Mouse (Mus musculus): ENCODE data around the gene Trim26. TPM values are rescaled to one million over a fixed set of nuclear protein-coding genes. Genes with fewer than 3 reads are reported as not detected.
"Not testable (repeated sequence)": the region's sequence is repeated elsewhere in the genome, so short reads cannot be mapped to it uniquely, and the experiment has no call there.

Gene Trim26
- 48.7 and 49.1 TPM in 2 replicates for polyA plus RNA-seq (2015; fragmentation: Nextera tagmentation; extraction: Ambion mirVana)

DNA sequence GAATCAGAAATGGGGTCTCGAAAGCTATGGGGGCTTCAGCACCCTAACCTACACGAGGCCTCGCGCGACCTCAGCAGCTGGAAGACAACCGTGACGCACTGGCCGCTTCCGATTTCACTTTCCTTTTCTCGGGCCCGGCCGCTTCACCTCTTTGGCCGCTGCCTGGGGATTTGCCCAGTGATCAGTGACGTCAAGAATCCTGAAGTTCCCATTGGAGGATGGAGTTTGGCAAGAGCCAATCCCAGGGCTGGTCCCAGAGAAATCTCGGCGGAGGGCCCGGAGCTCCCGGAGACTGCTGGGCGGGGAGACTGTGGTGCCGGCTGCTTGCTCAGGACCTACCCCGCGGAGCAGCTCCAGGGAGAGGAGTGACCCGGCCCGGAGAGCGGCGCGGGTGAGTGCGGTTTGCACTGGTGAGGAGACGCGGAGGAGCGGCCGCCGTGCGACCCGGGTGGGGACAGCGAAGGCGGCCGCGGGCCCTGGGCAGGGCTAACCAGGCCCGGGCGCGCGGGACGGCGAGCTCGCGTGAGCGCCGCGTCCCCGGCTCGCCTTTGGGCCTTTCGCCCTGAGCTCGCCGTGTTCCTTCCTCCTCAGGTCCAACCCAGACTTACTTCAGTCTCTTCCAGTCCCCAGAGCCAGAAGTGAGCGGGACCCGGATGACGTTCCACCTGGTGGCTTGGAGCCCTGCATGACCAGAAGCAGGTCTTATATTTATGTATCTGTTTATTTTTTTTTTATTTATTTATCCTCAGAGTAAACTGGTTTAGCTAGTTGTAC lies at the start of gene Trim26:
Gene Trim26, plus strand, starts transcription at position 261 of the 774 bp plus-strand sequence.
- peak within 1 kb of the TSS; percentile 95 for H3K27ac ChIP-seq
- ATAC-seq (ENCODE audit: low FRiP score): peak; percentile 99
- H3K9ac ChIP-seq: peak within 1 kb of the TSS; percentile 88
- H3K9me3 ChIP-seq: no peaks in the 10 kb centered on the region
- WGBS: under 1% methylated on average over 58 of the region's 58 CpGs
- H3K4me3 ChIP-seq: peak within 1 kb of the TSS; percentile 71
- no peaks in the 10 kb centered on the region for H3K27me3 ChIP-seq
- peak within 1 kb of the TSS; percentile 61 for H3K4me2 ChIP-seq
- H3K4me1 ChIP-seq (replicated peaks): peaks cover 25% of the 10 kb centered on the region
- no peaks in the 10 kb centered on the region for H3K36me3 ChIP-seq

DNA sequence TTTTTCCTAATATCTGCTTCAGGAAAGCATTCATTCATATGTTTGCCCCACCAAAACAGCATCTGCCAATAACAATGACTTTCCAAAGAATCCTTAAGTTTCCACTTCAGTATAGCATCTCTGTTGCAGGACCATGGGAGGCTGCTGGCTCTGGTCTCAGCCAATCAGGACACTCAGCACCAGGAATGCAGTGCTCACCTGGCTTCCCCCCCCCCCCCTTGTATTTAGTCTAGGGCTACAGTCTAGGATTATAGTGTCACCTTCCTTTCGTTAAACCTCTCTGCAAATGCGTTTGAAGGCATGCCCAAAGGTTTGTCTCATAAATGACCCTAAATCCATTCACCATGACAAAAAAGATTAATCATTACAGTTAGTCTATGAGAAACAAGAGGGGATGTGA lies 48.6 kb upstream of the Trim26 start:
- H3K4me2 ChIP-seq: no peak overlapping the region
- H3K27ac ChIP-seq: no peak overlapping the region
- no peaks in the 10 kb centered on the region for H3K27me3 ChIP-seq
- peak; percentile 72 for ATAC-seq (ENCODE audit: low FRiP score)
- no peaks in the 10 kb centered on the region for H3K9me3 ChIP-seq
- no peak overlapping the region for H3K4me3 ChIP-seq
- no peaks in the 10 kb centered on the region for H3K4me1 ChIP-seq (replicated peaks)
- H3K36me3 ChIP-seq: no peaks in the 10 kb centered on the region
- 83% methylated on average over 2 of the region's 2 CpGs for WGBS
- no peak overlapping the region for H3K9ac ChIP-seq

DNA sequence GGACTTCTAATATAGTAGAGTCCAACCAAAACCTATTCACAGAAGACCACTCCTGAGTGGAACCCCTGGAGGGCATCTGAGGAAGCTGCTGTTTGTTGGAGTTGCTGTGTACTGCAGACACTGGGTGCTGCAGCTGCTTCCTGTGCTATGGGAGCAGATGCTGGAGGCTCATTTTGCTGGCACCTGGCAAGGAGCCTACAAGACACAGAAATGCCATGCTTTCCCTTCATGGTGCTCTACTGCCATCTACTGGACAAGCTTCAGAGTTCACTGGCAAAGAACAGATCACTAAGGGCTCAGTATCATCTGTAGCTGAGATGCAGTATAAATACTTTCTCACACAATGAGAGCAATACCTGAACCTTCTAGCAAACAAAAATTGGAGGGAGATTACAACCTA lies 48.1 kb upstream of the Trim26 start:
- not testable (repeated sequence) for H3K9me3 ChIP-seq; H3K4me3 ChIP-seq; H3K36me3 ChIP-seq; H3K27ac ChIP-seq; H3K4me2 ChIP-seq; H3K9ac ChIP-seq; H3K27me3 ChIP-seq; H3K4me1 ChIP-seq (replicated peaks)
- peak; percentile 85 for ATAC-seq (ENCODE audit: low FRiP score)

DNA sequence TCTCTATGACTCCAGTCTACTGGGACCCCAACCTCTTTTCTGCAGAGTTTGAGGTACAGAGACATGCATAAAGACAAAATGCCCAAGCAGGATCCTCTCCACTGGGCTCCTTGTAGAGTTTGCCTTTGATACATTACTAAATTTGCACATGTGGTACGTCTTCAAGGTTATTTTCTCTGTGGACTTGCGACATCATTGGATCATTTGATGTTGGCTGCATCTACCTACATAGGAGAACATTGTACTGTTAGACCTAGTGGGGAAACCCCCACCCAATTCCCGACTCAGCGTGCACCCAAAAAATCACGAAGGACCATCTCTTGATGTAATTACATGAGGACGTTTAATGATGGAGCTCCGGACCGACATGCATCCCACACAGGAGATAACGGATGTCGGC lies 37.4 kb upstream of the Trim26 start:
- Histone ChIP-seq H3K4me1 (replicated peaks) (no peaks in the 10 kb centered on the region), H3K36me3 (no peaks in the 10 kb centered on the region), H3K27me3 (no peaks in the 10 kb centered on the region), H3K4me2 (no peak overlapping the region), H3K9ac (no peak overlapping the region), H3K27ac (no peak overlapping the region), H3K9me3 (no peaks in the 10 kb centered on the region), H3K4me3 (no peak overlapping the region)
- 94% methylated on average over 10 of the region's 10 CpGs for WGBS
- ATAC-seq (ENCODE audit: low FRiP score): no peak

DNA sequence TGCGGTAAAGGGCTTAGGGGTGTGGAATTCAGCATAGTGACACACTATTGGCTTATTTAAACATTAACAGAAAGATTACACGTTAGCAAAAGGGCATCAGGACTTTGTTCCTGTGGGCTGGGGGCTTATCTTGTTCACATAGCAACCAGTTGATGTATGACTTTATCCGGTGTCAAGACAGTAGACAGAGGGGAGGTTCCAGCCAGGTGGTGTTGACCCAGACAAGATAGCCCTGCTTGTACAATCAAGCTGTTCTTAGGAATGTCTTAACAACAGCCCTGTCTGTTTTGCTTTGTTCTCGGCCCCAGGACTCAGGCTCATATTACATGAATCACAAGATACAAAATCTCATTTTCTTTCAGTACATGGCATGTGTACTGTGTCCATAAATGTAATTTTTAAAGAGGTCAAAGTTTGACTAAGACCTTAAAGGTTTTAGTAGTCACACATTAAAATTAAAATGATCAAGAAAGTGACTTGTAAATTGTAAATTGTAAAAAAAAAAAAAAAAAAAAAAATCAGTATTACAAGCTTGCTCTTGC lies 36.9 kb upstream of the Trim26 start:
- not testable (repeated sequence) for H3K9me3 ChIP-seq; H3K4me2 ChIP-seq; H3K4me3 ChIP-seq; H3K4me1 ChIP-seq (replicated peaks); ATAC-seq (ENCODE audit: low FRiP score); H3K9ac ChIP-seq; H3K27ac ChIP-seq; H3K36me3 ChIP-seq; H3K27me3 ChIP-seq
- WGBS: 73% methylated on average over 4 of the region's 4 CpGs

DNA sequence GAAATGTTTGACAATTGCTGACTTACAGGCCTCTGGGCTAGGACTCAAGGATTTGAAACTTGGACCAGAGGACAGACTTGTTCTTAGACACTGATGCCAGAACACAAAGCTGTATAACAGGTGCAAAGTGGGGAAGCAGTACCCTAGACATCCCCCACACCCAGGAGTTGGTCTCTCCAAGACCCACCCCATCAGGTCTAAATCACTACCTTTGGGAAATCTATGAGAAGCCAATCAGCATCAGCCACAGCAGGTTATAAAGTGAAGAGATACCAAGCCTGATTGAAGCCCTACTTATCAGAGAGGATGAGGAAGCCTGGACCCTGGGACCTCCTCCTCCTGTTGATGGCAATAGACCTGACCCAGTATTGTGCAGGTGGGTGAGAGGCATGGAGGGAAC lies 25.1 kb upstream of the Trim26 start, which contains the start of gene H2-M10.6:
Gene H2-M10.6, plus strand, starts transcription at position 301 of the 400 bp plus-strand sequence.
- H3K27me3 ChIP-seq: no peaks in the 10 kb centered on the region
- no peaks in the 10 kb centered on the region for H3K4me1 ChIP-seq (replicated peaks)
- no peak within 1 kb of the TSS for H3K4me3 ChIP-seq
- H3K9me3 ChIP-seq: no peaks in the 10 kb centered on the region
- no peak within 1 kb of the TSS for H3K27ac ChIP-seq
- H3K4me2 ChIP-seq: no peak within 1 kb of the TSS
- H3K9ac ChIP-seq: no peak within 1 kb of the TSS
- no peak for ATAC-seq (ENCODE audit: low FRiP score)
- H3K36me3 ChIP-seq: no peaks in the 10 kb centered on the region

DNA sequence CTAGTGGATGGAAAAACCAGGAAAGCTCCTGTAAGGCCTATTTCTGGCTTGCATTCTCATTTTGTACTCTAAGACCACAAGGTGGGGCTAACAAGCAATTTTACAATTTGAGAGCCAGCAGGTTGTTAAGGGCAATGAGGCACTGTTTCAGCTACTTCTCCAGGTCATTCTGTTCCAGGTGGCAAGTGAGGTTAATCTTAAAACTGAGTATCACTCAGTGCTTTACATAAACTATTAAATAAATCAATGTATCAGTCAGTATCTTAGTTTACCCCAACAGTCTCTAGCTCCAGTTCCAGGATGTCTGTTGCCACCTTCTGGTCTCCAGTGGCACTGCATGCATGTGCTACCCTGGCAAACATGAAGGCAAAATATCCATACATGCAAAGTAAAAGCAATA lies 12.9 kb upstream of the Trim26 start:
- Histone ChIP-seq H3K4me3 (no peak overlapping the region), H3K9ac (no peak overlapping the region), H3K27me3 (0 out of 2 replicates have a peak, but pooled peaks cover 4% of the 10 kb centered on the region), H3K9me3 (no peaks in the 10 kb centered on the region), H3K4me2 (no peak overlapping the region), H3K36me3 (no peaks in the 10 kb centered on the region), H3K27ac (no peak overlapping the region), H3K4me1 (replicated peaks) (no peaks in the 10 kb centered on the region)
- no peak for ATAC-seq (ENCODE audit: low FRiP score)

DNA sequence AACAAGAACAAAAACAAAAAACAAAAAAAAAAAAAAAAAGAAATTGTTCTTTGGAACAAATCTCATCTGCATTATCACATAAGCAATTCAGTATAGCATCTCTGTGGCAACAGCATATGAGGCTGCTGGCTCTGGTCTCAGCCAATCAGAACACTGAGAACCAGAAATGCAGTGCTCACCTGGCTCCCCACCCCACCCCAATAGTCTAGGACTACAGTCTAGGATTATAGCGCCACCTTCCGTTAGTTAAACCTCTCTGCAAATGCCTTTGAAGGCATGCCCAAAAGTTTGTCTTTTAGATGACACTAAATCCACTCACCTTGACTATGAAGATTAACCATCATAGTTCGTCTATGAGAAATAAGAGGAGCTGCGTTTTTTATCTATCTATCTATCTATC lies 11.4 kb upstream of the Trim26 start:
- Histone ChIP-seq H3K36me3 (no peaks in the 10 kb centered on the region), H3K27ac (no peak overlapping the region), H3K9ac (no peak overlapping the region), H3K9me3 (no peaks in the 10 kb centered on the region), H3K27me3 (0 out of 2 replicates have a peak, but pooled peaks cover 4% of the 10 kb centered on the region), H3K4me3 (no peak overlapping the region), H3K4me1 (replicated peaks) (no peaks in the 10 kb centered on the region), H3K4me2 (peak overlapping the region; percentile 39)
- peak; percentile 79 for ATAC-seq (ENCODE audit: low FRiP score)
- WGBS: 23% methylated on average over 4 of the region's 4 CpGs

DNA sequence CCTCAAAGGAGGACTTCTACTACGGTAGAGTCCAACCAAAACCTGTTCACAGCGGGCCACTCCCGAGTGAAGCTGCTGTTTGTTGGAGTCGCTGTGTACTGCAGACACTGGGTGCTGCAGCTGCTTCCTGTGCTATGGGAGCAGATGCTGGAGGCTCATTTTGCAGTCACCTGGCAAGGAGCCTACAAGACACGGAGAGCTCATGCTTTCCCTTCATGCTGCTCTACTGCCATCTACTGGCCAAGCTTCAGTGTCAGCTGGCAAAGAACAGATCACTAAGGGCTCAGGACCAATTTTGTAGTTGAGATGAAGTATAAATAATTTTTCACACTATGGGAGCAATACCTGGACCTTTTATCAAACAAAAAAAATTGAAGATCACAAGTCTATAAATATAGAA lies 10.9 kb upstream of the Trim26 start:
- not testable (repeated sequence) for H3K9ac ChIP-seq; H3K9me3 ChIP-seq; H3K27ac ChIP-seq; H3K4me1 ChIP-seq (replicated peaks); H3K36me3 ChIP-seq; H3K27me3 ChIP-seq
- 16% methylated on average over 5 of the region's 5 CpGs for WGBS
- peak overlapping the region; percentile 39 for H3K4me2 ChIP-seq
- ATAC-seq (ENCODE audit: low FRiP score): peak; percentile 80
- H3K4me3 ChIP-seq: 0 out of 2 replicates have a peak overlapping the region, but pooled peaks have one; percentile 7

DNA sequence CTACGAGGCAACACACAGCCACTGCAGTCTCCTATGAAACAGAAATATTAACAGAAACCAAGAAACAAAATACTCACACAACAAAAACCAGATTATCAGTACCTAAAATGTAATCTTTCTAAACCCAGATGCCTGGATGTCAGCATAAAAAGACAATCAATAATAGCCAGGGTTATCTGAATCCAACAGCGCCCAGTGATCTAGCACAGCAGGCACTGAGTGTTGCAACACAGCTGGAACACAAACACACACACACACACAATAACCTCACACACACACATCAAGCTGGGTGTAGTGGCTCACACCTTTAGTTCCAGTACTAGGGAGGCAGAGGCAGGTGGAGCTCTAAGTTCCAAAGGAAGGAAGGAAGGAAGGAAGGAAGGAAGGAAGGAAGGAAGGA lies 8.4 kb upstream of the Trim26 start:
- Histone ChIP-seq H3K4me3 (no peak overlapping the region), H3K9ac (no peak overlapping the region), H3K4me2 (no peak overlapping the region), H3K36me3 (no peaks in the 10 kb centered on the region), H3K27ac (no peak overlapping the region), H3K27me3 (0 out of 2 replicates have a peak, but pooled peaks cover 4% of the 10 kb centered on the region), H3K9me3 (no peaks in the 10 kb centered on the region), H3K4me1 (replicated peaks) (no peaks in the 10 kb centered on the region)
- no peak for ATAC-seq (ENCODE audit: low FRiP score)
- 91% methylated on average over 2 of the region's 2 CpGs for WGBS

DNA sequence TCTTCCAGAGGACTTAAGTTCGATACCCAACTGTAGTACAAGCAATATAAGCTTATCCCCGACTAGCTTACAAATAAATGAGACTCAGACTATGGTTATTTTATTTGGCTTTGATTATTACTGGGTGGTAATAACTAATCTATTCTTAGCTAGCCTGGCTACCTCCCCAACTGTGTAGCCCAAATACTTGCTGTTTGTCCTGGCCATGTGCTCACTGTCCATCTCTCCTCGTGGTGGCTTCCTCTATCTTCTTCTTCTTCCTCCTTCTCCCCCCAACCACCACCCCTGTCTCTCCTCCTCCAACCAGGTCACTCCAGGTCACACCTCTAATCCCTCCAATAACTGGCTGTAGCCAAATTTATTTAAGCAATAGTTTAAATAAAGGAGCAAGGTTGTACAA lies 6.5 kb upstream of the Trim26 start:
- no peak overlapping the region for H3K27ac ChIP-seq
- 80% methylated on average over 3 of the region's 3 CpGs for WGBS
- ATAC-seq (ENCODE audit: low FRiP score): no peak
- no peak overlapping the region for H3K4me3 ChIP-seq
- H3K4me1 ChIP-seq (replicated peaks): no peaks in the 10 kb centered on the region
- no peak overlapping the region for H3K4me2 ChIP-seq
- H3K27me3 ChIP-seq: 0 out of 2 replicates have a peak, but pooled peaks cover 4% of the 10 kb centered on the region
- no peak overlapping the region for H3K9ac ChIP-seq
- no peaks in the 10 kb centered on the region for H3K36me3 ChIP-seq
- H3K9me3 ChIP-seq: no peaks in the 10 kb centered on the region

DNA sequence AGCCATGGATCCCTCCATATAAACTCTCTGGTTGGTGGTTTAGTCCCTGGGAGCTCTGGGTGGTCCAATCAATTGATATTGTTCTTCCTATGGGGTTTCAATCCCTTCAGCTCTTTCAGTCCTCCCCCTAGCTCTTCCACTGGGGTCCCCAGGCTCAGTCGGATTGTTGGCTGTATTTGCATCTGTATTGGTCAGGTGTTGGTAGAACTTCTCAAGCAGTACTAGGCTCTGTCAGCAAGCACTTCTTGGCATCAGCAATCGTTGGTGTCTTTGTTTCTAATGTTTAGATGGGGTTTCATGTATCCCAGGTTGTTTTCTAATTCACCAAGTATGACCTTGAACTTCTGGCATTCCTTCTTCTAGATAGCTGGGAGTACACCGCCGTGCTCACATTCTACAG lies 4.2 kb upstream of the Trim26 start:
- 58% methylated on average over 4 of the region's 4 CpGs for WGBS
- no peak overlapping the region for H3K27ac ChIP-seq
- no peak overlapping the region for H3K4me2 ChIP-seq
- no peak for ATAC-seq (ENCODE audit: low FRiP score)
- H3K4me1 ChIP-seq (replicated peaks): peaks cover 10% of the 10 kb centered on the region
- 0 out of 2 replicates have a peak, but pooled peaks cover 4% of the 10 kb centered on the region for H3K27me3 ChIP-seq
- H3K9ac ChIP-seq: no peak overlapping the region
- no peaks in the 10 kb centered on the region for H3K9me3 ChIP-seq
- no peak overlapping the region for H3K4me3 ChIP-seq
- H3K36me3 ChIP-seq: no peaks in the 10 kb centered on the region

Measured in hindbrain, embryonic 13.5 days (tissue).